Mouse (Mus musculus): ENCODE measurements around the gene Cstf2t.

DNA sequence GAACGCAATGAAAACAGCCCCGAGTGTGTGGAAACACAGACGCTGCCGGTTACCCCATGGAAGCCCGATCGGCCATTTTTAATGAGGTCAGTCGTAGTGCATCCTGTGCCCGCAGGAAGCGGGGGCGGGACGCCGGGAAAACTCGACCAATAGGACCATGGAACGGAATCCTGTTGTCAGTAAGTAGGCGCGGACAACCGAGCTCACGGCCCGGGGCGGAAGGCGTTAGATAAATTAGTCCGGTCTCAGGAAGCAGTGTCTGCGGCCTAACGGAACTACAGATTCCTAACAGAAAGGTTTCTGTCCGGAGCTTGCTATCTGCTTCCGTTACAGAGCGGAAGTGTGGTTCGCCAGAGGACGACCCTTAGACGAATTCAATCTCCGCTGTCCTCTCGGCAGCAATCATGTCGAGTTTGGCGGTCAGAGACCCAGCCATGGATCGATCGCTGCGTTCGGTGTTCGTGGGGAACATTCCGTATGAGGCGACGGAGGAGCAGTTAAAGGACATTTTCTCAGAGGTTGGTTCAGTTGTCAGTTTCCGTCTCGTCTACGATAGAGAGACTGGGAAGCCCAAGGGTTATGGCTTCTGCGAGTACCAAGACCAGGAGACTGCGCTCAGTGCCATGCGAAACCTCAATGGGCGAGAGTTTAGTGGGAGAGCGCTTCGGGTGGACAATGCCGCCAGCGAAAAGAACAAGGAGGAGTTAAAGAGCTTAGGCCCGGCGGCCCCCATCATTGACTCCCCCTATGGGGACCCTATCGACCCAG is at the start of gene Cstf2t:
- TF ChIP-seq GATA1 (IDR thresholded peaks at IDR 0.05; ENCODE audit: low read length): no peak
- no peak for TF ChIP-seq TAL1 (IDR thresholded peaks at IDR 0.05; ENCODE audit: low read length)
